Mouse (Mus musculus) heart, embryonic 13.5 days (tissue): Measurements from ENCODE around the gene Coq4. TPM values are rescaled to one million over a fixed set of nuclear protein-coding genes. Genes with fewer than 3 reads are reported as not detected.

Experiments used
- ATAC-seq: fragments of 200-750 bp; cut with Nextera tagmentation; 2 replicates; pipeline ENCODE4 v1.8.0; 2017; ENCODE audit warnings: moderate TSS enrichment; ENCODE audit not compliant: insufficient number of reproducible peaks, low FRiP score, low TSS enrichment; ENCODE audit errors: extremely low read depth
- H3K27ac ChIP-seq: fragments of 300-500 bp; sonication (generic); replicated peaks from 2 replicates; pipeline ENCODE4 v1.5.1; 2015; ENCODE audit warnings: moderate library complexity, mild to moderate bottlenecking, inconsistent platforms
- H3K27me3 ChIP-seq: fragments of 300-500 bp; sonication (generic); replicated peaks from 2 replicates; pipeline ENCODE4 v1.6.1; 2015; ENCODE audit warnings: mild to moderate bottlenecking, inconsistent platforms
- H3K36me3 ChIP-seq: fragments of 300-500 bp; sonication (generic); 2 replicates; pipeline ENCODE4 v1.6.1; 2015; ENCODE audit warnings: mild to moderate bottlenecking, inconsistent platforms
- H3K4me1 ChIP-seq: fragments of 300-500 bp; sonication (generic); 2 replicates; pipeline ENCODE4 v1.6.1; 2015; ENCODE audit warnings: inconsistent platforms
- H3K4me2 ChIP-seq: fragments of 300-500 bp; sonication (generic); 2 replicates; pipeline ENCODE4 v1.6.1; 2015; ENCODE audit warnings: inconsistent platforms, mild to moderate bottlenecking, moderate library complexity
- H3K4me3 ChIP-seq: fragments of 300-500 bp; sonication (generic); 2 replicates; pipeline ENCODE4 v1.5.1; 2015; ENCODE audit warnings: moderate library complexity, mild to moderate bottlenecking, inconsistent platforms
- H3K9ac ChIP-seq: fragments of 300-500 bp; sonication (generic); 2 replicates; pipeline ENCODE4 v1.6.1; 2015; ENCODE audit warnings: inconsistent platforms, mild to moderate bottlenecking, moderate library complexity
- H3K9me3 ChIP-seq: fragments of 300-500 bp; sonication (generic); 2 replicates; pipeline ENCODE4 v1.6.1; 2016; ENCODE audit warnings: inconsistent platforms
- WGBS: fragments of 180-500 bp; shearing (Covaris S2); methylation state at CpG from one replicate; pipeline ENCODE4 v1.1.7; 2015; ENCODE audit warnings: mixed read lengths; 5-methylcytosine and 5-hydroxymethylcytosine counted together
- polyA plus RNA-seq: library from polyadenylated mRNA; unstranded; fragments of >200 nt; fragmentation: Nextera tagmentation; extraction: Ambion mirVana; gene quantifications from 2 replicates; pipeline ENCODE4 v1.2.1, GENCODE M21; 2015

The Coq4 gene
- polyA plus RNA-seq, 1 experiment from 2014 or later, result 24.6 TPM

DNA sequence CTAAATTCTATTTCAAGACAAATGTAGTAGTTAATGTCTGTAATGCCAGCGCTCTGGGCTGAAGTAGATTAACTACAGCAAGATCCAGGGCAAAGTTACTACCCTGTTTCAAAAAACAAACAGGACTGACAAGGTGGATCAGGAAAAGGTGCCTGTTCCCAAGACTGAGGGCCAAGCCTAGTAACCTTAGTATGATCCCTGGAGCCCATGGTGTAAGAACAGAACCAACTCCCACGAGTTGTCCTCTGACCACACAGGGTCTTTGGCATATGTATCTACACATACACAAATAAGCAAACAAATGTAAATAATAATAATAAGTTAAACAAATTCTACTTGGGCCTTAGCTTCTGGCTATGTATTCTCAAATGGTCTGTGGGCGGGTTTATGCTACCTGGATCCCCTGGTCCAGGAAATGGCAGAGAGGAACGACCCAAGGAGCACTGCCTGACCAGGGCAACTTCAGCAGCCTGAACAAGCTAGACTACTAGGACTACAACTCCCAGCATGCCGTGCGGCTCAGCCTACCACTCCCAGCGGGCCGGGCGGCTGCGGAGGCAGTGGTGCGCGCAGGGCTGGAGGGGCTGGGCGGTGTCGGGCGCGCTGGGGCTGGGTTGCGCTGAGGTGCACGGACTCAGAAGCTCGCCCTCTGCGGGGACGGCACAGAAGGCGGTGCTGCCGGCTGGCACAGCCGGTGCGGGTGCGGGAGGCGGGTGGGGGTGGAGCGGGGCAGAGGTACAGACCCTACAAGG is 15.0 kb downstream of the Coq4 start, which contains the start of gene Slc27a4:
Gene Slc27a4, plus strand, starts transcription at position 560 of the 752 bp plus-strand sequence.
- Histone ChIP-seq H3K9me3 (no peaks in the 10 kb centered on the region), H3K4me3 (peak within 1 kb of the TSS; percentile 83), H3K9ac (peak within 1 kb of the TSS; percentile 92), H3K4me1 (peaks cover 11% of the 10 kb centered on the region), H3K27me3 (peaks cover 16% of the 10 kb centered on the region; the same call in 1 of the 2 replicates), H3K27ac (peak within 1 kb of the TSS; percentile 69), H3K36me3 (peaks cover 34% of the 10 kb centered on the region), H3K4me2 (peak within 1 kb of the TSS; percentile 95)
- 5% methylated on average over 26 of the region's 28 CpGs for WGBS
- peak; percentile 96 for ATAC-seq

DNA sequence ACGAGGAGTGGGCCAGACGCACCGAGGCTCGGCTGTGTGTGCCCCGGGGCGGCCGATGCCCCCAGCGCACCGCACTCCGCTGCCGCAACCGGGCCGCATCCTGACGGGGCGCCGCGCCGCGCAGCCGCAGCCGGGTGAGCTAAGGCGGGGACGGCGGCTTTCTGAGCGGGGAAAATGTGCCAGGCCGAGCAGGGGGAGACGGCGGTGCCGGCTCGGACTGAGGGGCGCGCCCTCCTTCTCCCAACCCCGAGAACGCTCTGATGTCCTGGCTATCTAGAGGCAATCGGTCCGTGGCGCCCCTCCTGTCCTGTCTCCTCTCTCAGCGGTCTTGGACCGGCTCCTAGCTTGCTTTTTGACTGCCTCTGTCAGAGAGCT is 15.5 kb downstream of the Coq4 start:
- Histone ChIP-seq H3K4me2 (peak overlapping the region; percentile 95), H3K9me3 (no peaks in the 10 kb centered on the region), H3K36me3 (peaks cover 37% of the 10 kb centered on the region), H3K9ac (peak overlapping the region; percentile 92), H3K27me3 (peaks cover 16% of the 10 kb centered on the region; the same call in 1 of the 2 replicates), H3K27ac (peak overlapping the region; percentile 69), H3K4me1 (peaks cover 11% of the 10 kb centered on the region), H3K4me3 (peak overlapping the region; percentile 83)
- no peak for ATAC-seq
- under 1% methylated on average over 19 of the region's 39 CpGs for WGBS

DNA sequence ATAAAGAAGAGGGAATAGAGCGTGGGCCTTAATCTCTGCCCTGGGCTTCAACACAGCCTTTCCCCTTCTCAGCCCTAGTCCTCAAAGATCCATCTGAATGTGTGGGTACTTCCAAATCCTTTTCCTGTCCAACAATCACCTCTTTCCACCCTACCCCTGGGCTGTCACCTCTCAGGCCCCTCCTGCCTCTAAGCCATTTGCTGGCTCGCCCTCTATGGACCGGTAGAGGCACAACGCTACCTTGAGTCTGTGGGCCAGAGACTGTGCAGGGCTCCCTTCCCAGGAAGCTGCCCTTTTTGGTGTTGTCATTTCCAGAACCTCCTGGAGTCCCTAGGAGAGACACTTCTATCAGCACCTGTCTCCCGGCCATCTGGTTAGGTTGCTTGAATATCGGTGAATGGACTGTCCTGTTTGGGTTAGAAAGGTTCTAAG is 16.1 kb downstream of the Coq4 start:
- ATAC-seq, result no peak
- H3K9ac ChIP-seq, result peak overlapping the region; percentile 92
- peak overlapping the region; percentile 83 for H3K4me3 ChIP-seq
- peaks cover 16% of the 10 kb centered on the region; the same call in 1 of the 2 replicates for H3K27me3 ChIP-seq
- 0 out of 2 replicates have a peak overlapping the region, but pooled peaks have one; percentile 69 for H3K27ac ChIP-seq
- peak overlapping the region; percentile 95 for H3K4me2 ChIP-seq
- 20% methylated on average over 6 of the region's 6 CpGs for WGBS
- no peaks in the 10 kb centered on the region for H3K9me3 ChIP-seq
- peaks cover 43% of the 10 kb centered on the region for H3K36me3 ChIP-seq
- H3K4me1 ChIP-seq, result peaks cover 11% of the 10 kb centered on the region

DNA sequence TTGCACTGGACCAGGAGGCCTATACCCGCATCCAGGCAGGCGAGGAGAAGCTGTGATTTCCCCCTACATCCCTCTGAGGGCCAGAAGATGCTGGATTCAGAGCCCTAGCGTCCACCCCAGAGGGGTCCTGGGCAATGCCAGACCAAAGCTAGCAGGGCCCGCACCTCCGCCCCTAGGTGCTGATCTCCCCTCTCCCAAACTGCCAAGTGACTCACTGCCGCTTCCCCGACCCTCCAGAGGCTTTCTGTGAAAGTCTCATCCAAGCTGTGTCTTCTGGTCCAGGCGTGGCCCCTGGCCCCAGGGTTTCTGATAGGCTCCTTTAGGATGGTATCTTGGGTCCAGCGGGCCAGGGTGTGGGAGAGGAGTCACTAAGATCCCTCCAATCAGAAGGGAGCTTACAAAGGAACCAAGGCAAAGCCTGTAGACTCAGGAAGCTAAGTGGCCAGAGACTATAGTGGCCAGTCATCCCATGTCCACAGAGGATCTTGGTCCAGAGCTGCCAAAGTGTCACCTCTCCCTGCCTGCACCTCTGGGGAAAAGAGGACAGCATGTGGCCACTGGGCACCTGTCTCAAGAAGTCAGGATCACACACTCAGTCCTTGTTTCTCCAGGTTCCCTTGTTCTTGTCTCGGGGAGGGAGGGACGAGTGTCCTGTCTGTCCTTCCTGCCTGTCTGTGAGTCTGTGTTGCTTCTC is 28.5 kb downstream of the Coq4 start:
- H3K4me1 ChIP-seq, result peaks cover 16% of the 10 kb centered on the region
- peaks cover 61% of the 10 kb centered on the region for H3K36me3 ChIP-seq
- H3K4me3 ChIP-seq, result no peak overlapping the region
- H3K4me2 ChIP-seq, result no peak overlapping the region
- ATAC-seq, result no peak
- H3K27me3 ChIP-seq, result no peaks in the 10 kb centered on the region
- no peaks in the 10 kb centered on the region for H3K9me3 ChIP-seq
- H3K9ac ChIP-seq, result no peak overlapping the region
- WGBS, result 76% methylated on average over 11 of the region's 11 CpGs
- H3K27ac ChIP-seq, result no peak overlapping the region

DNA sequence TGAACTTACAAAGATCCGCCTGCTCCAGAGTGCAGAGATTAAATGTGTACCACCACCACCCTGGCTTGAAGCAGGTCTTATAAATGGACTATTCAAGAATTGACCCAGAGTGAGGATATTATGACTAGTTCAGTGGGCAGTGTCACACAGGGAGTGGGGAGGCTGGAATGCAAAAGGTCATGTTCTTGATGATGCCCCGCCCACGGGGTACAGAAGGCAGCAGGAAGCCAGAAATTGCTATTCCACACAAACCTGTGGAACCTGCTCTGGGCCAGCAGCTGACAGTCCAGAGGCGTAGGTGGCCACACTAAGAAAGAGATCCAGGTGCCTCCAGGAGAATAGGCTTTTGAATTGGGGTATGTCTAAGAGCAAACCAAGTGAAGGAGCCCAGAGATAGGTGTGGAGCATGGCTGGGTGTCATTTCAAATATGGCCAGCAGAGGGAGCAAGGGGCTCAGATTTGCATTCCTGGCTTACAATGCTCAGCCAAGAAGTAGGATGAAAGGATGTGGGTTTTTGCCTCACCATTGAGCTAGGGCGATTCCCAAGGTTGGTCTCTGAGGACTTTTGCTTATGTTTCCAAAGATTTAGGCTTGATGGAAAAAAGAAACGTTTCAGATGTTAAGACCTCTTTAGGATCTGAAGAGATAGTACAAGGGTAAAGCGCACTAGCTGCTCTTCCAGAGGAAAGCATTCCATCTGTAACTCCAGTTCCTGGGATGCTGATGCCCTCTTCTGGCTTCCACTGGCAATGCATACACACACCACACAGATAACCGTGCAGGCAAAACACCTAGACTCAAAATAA is 30.3 kb downstream of the Coq4 start:
- 35% methylated on average over 8 of the region's 8 CpGs for WGBS
- peak overlapping the region; percentile 51 for H3K4me2 ChIP-seq
- no peaks in the 10 kb centered on the region for H3K9me3 ChIP-seq
- H3K9ac ChIP-seq, result no peak overlapping the region
- H3K4me1 ChIP-seq, result peaks cover 18% of the 10 kb centered on the region
- peak overlapping the region; percentile 0; the same call in 1 of the 2 replicates for H3K27ac ChIP-seq
- H3K4me3 ChIP-seq, result no peak overlapping the region
- ATAC-seq, result 0 out of 2 replicates have a peak, but pooled peaks have one; percentile 39
- H3K36me3 ChIP-seq, result peaks cover 43% of the 10 kb centered on the region
- no peaks in the 10 kb centered on the region for H3K27me3 ChIP-seq

DNA sequence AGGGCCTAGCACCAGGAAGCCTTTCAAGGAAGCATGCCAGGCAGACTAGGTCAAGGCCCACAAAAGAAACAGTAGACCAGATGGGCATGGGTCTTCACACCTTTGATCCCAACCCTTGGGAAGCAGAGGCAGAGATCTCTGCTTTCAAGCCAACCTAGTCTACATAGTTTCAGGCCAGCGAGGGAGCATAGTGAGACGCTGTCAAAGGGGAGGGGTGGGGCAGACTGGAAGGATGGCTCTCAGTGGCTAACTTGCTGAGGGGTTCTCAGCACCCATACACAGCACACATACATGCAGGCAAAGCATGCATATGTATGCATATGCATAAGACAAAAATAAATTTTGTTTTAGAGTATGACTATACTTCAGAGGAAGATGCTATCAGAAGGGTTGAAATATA is 32.1 kb downstream of the Coq4 start:
- peak overlapping the region; percentile 76 for H3K4me2 ChIP-seq
- 22% methylated on average over 2 of the region's 2 CpGs for WGBS
- H3K27ac ChIP-seq, result no peak overlapping the region; the same call in 1 of the 2 replicates
- H3K36me3 ChIP-seq, result peaks cover 26% of the 10 kb centered on the region
- H3K9me3 ChIP-seq, result no peaks in the 10 kb centered on the region
- H3K4me1 ChIP-seq, result peaks cover 18% of the 10 kb centered on the region
- H3K4me3 ChIP-seq, result peak overlapping the region; percentile 54; the same call in 1 of the 2 replicates
- no peak overlapping the region for H3K9ac ChIP-seq
- H3K27me3 ChIP-seq, result no peaks in the 10 kb centered on the region
- ATAC-seq, result no peak

DNA sequence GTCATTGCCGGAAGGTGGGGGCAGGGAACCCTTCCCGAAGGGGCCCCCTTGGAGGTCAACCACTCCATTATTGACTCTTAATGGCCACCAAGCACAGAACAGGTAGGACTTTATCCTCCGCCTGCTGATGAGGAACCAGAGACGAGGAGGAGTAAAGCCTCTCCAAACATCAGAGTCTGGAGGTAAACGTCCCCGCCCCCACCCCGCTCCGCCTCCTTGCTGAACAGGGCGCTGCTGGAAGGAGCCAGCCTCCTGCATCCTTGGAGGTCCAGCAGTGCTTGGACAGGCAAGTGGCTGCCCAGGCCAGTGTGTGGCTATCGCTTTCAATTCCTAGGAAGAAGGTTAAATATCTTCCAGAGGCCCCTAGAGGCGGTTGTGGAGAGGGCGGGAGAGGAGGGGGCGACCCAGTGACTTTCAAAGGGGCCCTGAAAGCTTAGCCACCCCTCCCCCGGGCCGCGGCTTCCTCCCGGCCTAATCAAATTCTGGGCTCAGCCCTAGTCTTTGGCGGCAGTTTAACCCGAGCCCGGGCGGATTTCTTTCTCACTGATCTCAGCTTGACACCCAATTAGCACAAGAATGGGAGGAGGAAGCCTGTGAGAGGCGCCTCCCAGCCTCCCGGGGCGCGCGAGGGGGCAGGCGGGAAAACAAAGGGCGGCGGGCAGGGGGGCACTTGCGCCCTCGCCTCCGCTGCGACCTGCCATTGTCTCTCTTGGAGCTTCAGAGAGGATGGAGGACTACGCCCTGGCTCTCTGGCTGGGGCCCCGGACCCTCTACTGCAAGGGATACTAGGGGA is 32.9 kb downstream of the Coq4 start, which contains the start of gene Urm1:
Gene Urm1, plus strand, starts transcription at position 51 of the 793 bp plus-strand sequence.
- Histone ChIP-seq H3K9me3 (no peaks in the 10 kb centered on the region), H3K4me3 (peak within 1 kb of the TSS; percentile 54), H3K4me1 (peaks cover 18% of the 10 kb centered on the region), H3K27ac (peak within 1 kb of the TSS; percentile 92), H3K36me3 (peaks cover 17% of the 10 kb centered on the region), H3K4me2 (peak within 1 kb of the TSS; percentile 76), H3K9ac (peak within 1 kb of the TSS; percentile 86), H3K27me3 (no peaks in the 10 kb centered on the region)
- ATAC-seq, result peak; percentile 68; the same call in 1 of the 2 replicates
- under 1% methylated on average over 35 of the region's 35 CpGs for WGBS

DNA sequence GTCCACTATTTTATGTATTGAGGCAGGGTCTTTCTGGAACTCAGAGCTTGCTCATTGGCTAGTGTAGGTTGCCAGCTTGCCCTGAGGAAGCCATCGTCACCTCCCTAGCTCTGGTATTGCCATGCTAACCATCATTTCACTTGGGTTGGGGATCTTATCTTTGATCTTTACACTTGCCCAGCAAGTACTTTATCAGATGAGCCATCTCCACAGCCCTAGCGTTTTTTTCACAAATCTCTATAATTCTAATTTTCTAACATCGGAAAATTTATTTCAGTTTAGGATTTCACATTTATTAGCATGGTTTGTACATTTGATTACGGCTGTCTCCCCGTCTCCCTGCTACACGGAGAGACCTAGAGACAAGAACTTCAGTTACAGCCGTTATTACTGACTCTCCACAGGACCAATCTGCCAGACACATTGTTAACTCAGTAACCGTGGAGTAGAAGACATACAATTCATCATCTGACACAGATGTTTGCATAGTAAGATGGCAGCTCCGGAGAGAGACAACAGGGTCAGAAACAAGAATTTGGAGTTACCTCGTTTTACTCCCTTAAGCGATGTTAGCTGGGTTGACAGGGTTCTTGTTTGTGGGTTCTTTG is 39.1 kb downstream of the Coq4 start:
- H3K27ac ChIP-seq, result peak overlapping the region; percentile 89
- H3K36me3 ChIP-seq, result peaks cover 4% of the 10 kb centered on the region; the same call in 1 of the 2 replicates
- peak overlapping the region; percentile 87 for H3K4me2 ChIP-seq
- peak overlapping the region; percentile 86 for H3K9ac ChIP-seq
- peak overlapping the region; percentile 79 for H3K4me3 ChIP-seq
- 13% methylated on average over 11 of the region's 11 CpGs for WGBS
- ATAC-seq, result no peak
- peaks cover 14% of the 10 kb centered on the region for H3K4me1 ChIP-seq
- no peaks in the 10 kb centered on the region for H3K9me3 ChIP-seq
- no peaks in the 10 kb centered on the region for H3K27me3 ChIP-seq

DNA sequence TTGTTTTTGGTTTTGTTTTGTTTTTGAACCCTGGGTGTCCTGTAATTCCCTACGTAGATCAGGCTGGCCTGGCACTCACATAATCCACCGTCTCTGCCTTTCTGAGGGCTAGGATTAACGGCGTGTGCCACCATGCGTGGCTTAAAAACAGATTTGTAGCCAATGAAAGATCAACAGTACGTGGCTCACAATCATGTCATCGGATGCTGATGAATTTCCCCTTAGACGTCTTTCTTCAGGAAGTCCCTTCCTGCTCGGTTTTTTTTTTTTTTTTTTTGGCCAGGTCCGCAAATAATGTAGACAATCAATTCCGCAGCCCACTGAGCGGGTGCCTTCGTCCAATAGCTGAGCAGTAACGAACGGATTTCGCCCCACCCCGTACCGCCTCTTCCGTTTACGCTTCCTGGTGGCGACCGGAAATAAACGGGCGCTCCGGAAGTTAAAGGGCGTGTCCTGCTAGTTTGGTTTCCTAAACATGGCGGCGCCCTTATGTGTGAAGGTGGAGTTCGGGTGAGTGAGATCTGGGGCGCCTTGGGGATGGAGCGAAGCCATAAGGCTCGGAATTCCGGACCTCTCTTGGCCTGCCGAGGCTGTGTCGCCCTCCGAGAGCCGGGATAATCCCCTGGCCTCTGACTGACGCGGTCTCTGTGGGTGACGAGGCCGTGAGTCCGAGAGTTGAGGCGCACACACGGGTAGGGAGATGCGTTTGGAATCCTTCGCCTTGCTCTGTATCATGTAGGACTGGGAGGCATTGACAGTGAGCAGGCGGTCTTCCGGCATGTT is 39.8 kb downstream of the Coq4 start:
- Histone ChIP-seq H3K9me3 (no peaks in the 10 kb centered on the region), H3K27ac (peak overlapping the region; percentile 89), H3K9ac (peak overlapping the region; percentile 90), H3K4me1 (peaks cover 14% of the 10 kb centered on the region), H3K4me2 (peak overlapping the region; percentile 87), H3K36me3 (peaks cover 4% of the 10 kb centered on the region; the same call in 1 of the 2 replicates), H3K27me3 (no peaks in the 10 kb centered on the region), H3K4me3 (peak overlapping the region; percentile 79)
- ATAC-seq, result peak; percentile 88
- under 1% methylated on average over 48 of the region's 48 CpGs for WGBS
